Mouse (Mus musculus): ENCODE data around the gene Dusp28.
A peak's percentile ranks its signal among the peaks of the same experiment; 100 is the strongest.

Dusp28 gene

GRCm38 (mm10) chr1:92906779-92907631 is at the start of gene Dusp28:
TSS of gene Dusp28 (plus strand) at chr1:92906981.
- DNase-seq (ENCODE audit: low spot score in 2 of 2), result peak; percentile 79 to 84

- DNase-seq (ENCODE audit: low spot score in 2 of 2), result no peak
Observed at GRCm38 (mm10) chr1:92861503-92861902, 45.3 kb upstream of the Dusp28 start.

GRCm38 (mm10) chr1:92863268-92863667 is 43.5 kb upstream of the Dusp28 start:
- no peak for DNase-seq (ENCODE audit: low spot score in 2 of 2)

GRCm38 (mm10) chr1:92866170-92866569 is 40.6 kb upstream of the Dusp28 start:
- DNase-seq (ENCODE audit: low spot score in 2 of 2), result no peak

GRCm38 (mm10) chr1:92869985-92870384 is 36.8 kb upstream of the Dusp28 start:
- DNase-seq (ENCODE audit: low spot score in 2 of 2), result no peak

GRCm38 (mm10) chr1:92872666-92873065 is 34.1 kb upstream of the Dusp28 start:
- no peak for DNase-seq (ENCODE audit: low spot score in 2 of 2)

GRCm38 (mm10) chr1:92874011-92874410 is 32.8 kb upstream of the Dusp28 start:
- DNase-seq (ENCODE audit: low spot score in 2 of 2), result no peak

- no peak for DNase-seq (ENCODE audit: low spot score in 2 of 2)
Observed at GRCm38 (mm10) chr1:92875360-92876111, 31.2 kb upstream of the Dusp28 start.

- DNase-seq (ENCODE audit: low spot score in 2 of 2), result no peak
Observed at GRCm38 (mm10) chr1:92877431-92877978, 29.3 kb upstream of the Dusp28 start.

GRCm38 (mm10) chr1:92878066-92878741 is 28.6 kb upstream of the Dusp28 start:
- no peak for DNase-seq (ENCODE audit: low spot score in 2 of 2)

- no peak for DNase-seq (ENCODE audit: low spot score in 2 of 2)
Observed at GRCm38 (mm10) chr1:92879266-92879665, 27.5 kb upstream of the Dusp28 start.

GRCm38 (mm10) chr1:92880101-92880500 is 26.7 kb upstream of the Dusp28 start:
- no peak for DNase-seq (ENCODE audit: low spot score in 2 of 2)

GRCm38 (mm10) chr1:92881982-92882381 is 24.8 kb upstream of the Dusp28 start:
- no peak for DNase-seq (ENCODE audit: low spot score in 2 of 2)

- no peak for DNase-seq (ENCODE audit: low spot score in 2 of 2)
Observed at GRCm38 (mm10) chr1:92888901-92889655, 17.7 kb upstream of the Dusp28 start.

GRCm38 (mm10) chr1:92892791-92893190 is 14.0 kb upstream of the Dusp28 start:
- no peak for DNase-seq (ENCODE audit: low spot score in 2 of 2)

GRCm38 (mm10) chr1:92893896-92894295 is 12.9 kb upstream of the Dusp28 start:
- DNase-seq (ENCODE audit: low spot score in 2 of 2), result no peak

- DNase-seq (ENCODE audit: low spot score in 2 of 2), result peak; percentile 65 to 74
Observed at GRCm38 (mm10) chr1:92895089-92895488, 11.7 kb upstream of the Dusp28 start.

- peak in 1 of 2 experiments; percentile 74 for DNase-seq (ENCODE audit: low spot score in 2 of 2)
Observed at GRCm38 (mm10) chr1:92902786-92903185, 4.0 kb upstream of the Dusp28 start, which contains the start of gene Ankmy1. TSS of gene Ankmy1 (minus strand) at chr1:92902906.

- no peak for DNase-seq (ENCODE audit: low spot score in 2 of 2)
Observed at GRCm38 (mm10) chr1:92903627-92904026, 3.2 kb upstream of the Dusp28 start.

- DNase-seq (ENCODE audit: low spot score in 2 of 2), result no peak
Observed at GRCm38 (mm10) chr1:92905703-92906310, 974 bp upstream of the Dusp28 start.

Data from urinary bladder, postnatal 4 days (tissue).